Mouse (Mus musculus) spleen, adult 2 months (tissue): ENCODE data around the gene Plxnb1.

Source experiments
- CTCF ChIP-seq: fragments of 200-500 bp; IDR thresholded peaks from 2 replicates; pipeline ENCODE4 v1.5.1; 2011; ENCODE audit warnings: mild to moderate bottlenecking, inconsistent platforms; ENCODE audit not compliant: insufficient read depth, insufficient read length, insufficient replicate concordance; ENCODE audit errors: extremely low read depth
- POLR2A ChIP-seq: fragments of 200-500 bp; IDR thresholded peaks from 2 replicates; pipeline ENCODE4 v1.6.1; 2011; ENCODE audit warnings: low read depth, low read length, inconsistent platforms

DNA sequence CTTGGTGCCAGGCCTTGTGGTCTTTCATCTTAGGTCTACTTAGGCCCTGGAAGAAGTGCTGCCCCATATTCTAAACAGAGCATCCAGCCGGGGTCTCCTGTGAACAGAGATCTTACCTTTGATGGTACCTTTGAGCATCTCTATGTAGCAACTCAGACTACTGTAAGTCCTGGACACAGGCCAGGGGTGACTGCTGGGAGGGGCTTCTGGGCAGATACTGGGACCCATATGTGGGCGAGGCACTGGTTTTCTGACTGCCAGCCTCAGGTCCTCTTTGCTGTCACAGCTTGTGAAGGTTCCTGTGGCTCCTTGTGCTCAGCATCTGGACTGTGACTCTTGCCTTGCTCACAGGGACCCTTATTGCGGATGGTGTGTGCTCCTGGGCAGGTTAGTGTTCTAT, 7.4 kb downstream of the Plxnb1 start:
- TF ChIP-seq POLR2A (no peak), CTCF (no peak)
